Mouse (Mus musculus): Measurements from ENCODE around the gene Sdhaf1. TPM values are rescaled to one million over a fixed set of nuclear protein-coding genes. Genes with fewer than 3 reads are reported as not detected.
A peak's percentile ranks its signal among the peaks of the same experiment; 100 is the strongest.

Gene Sdhaf1
- polyA plus RNA-seq, 1 experiment from 2014 or later, result 24.4 TPM

DNA sequence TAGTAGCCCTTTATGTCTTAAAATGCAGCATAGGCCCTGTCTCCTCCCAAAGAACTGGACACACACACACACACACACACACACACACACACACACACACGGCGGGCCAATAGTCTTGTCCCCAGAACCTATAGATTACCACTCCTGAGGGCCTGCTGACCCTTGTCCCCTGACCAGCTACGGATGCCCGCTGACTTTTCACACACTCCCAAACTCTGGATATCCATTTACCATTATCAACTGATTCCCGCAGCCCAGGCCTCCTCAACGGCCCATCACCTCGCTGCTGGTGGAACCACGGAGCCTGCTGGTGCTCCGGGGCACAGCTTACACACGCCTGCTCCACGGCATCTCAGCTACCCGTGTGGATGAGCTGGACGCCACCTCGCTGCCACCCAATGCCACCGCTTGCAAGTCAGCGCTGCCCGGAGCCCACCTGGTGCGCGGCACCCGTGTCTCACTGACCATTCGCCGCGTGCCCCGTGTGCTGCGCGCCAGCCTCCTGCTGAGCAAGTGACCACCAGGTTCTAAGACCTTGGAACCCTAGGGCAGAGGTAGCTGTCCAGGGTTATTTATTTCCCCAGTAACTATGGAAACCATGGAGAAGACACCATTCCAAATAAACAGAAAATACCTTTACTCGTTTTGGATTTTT, 9.9 kb downstream of the Sdhaf1 start:
- Histone ChIP-seq H3K4me2 (ENCODE audit: low read depth, low read length) (no peak overlapping the region), H3K9ac (replicated peaks; ENCODE audit: low read length) (no peak overlapping the region), H3K27me3 (ENCODE audit: control insufficient read depth, insufficient read depth, low read length) (no peaks in the 10 kb centered on the region), H3K36me3 (replicated peaks; ENCODE audit: control insufficient read depth, insufficient read depth, low read depth, low read length) (no peaks in the 10 kb centered on the region; the same call in 1 of the 2 replicates), H3K4me1 (ENCODE audit: control insufficient read depth, insufficient read depth, low read length) (0 out of 2 replicates have a peak, but pooled peaks cover 2% of the 10 kb centered on the region), H3K4me3 (ENCODE audit: low read depth, low read length) (no peak overlapping the region), H3K27ac (replicated peaks; ENCODE audit: low read depth, low read length) (no peak overlapping the region), H3K9me3 (replicated peaks; ENCODE audit: control insufficient read depth, low read length) (no peaks in the 10 kb centered on the region)
- ATAC-seq (replicated peaks; ENCODE audit: insufficient number of reproducible peaks, low FRiP score, low TSS enrichment, low read depth), result no peak
- no peak for DNase-seq (ENCODE audit: low spot score)
- WGBS, result 44% methylated on average over 27 of the region's 27 CpGs

DNA sequence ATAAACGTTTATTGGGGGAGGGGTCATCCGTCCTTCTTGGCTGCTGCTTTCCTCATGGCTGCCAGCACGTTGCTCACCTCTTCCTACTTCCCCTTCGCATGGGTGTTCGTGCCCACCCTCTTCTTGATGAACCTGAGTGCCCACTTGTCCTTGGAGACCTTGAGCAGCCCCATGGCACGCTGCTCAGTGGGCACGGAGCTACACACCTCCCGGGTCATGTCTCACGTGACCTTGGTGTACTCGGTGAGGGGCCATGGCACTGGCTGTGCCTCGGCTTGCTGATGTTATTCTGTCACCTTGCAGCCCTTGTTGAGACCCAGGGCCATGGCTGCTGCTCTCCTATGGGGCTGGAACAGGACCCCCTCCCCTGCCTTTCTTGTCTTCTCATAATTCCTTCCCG, 13.6 kb downstream of the Sdhaf1 start:
- Histone ChIP-seq H3K4me1 (ENCODE audit: control insufficient read depth, insufficient read depth, low read length) (no peaks in the 10 kb centered on the region), H3K27ac (replicated peaks; ENCODE audit: low read depth, low read length) (no peak overlapping the region), H3K4me2 (ENCODE audit: low read depth, low read length) (no peak overlapping the region), H3K9me3 (replicated peaks; ENCODE audit: control insufficient read depth, low read length) (no peaks in the 10 kb centered on the region), H3K36me3 (replicated peaks; ENCODE audit: control insufficient read depth, insufficient read depth, low read depth, low read length) (no peaks in the 10 kb centered on the region; the same call in 1 of the 2 replicates), H3K27me3 (ENCODE audit: control insufficient read depth, insufficient read depth, low read length) (no peaks in the 10 kb centered on the region), H3K4me3 (ENCODE audit: low read depth, low read length) (no peak overlapping the region), H3K9ac (replicated peaks; ENCODE audit: low read length) (no peak overlapping the region)
- 86% methylated on average over 12 of the region's 12 CpGs for WGBS
- ATAC-seq (replicated peaks; ENCODE audit: insufficient number of reproducible peaks, low FRiP score, low TSS enrichment, low read depth) (no peak), DNase-seq (ENCODE audit: low spot score) (no peak)

DNA sequence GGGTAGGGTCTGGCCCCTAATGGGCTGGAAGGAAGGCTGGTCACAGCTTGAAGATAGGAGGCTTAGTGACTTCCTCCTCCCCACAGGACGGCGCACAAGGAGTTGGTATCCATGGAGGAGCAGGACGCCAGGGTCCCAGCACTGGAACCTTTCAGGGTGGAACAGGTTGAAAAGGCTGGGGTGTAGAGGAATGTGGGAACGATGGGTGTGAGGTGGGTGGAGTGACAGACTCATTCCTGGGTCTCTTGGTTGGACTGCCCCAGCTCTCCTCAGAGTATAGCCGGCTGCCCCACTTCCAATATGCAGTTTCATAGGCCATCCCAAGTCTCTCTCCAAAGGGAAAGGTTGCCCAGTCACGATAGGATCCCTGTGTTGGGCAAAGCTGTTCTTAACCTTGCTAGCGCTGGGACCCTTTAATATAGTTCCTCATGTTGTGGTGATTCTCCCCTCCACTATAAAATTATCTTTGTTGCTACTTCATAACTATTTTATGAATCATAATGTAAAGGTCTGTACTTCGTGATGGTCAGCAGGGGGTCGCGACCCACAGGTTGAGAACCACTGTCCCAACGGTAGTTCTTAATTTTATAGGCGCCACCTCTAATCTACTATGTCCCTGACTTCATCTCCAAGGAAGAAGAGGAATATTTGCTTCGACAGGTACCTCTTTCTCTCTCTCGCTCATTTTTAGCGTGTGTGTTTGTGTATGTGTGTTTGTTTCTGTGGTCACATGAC, 14.1 kb downstream of the Sdhaf1 start:
- H3K4me3 ChIP-seq (ENCODE audit: low read depth, low read length), result peak overlapping the region; percentile 51
- no peaks in the 10 kb centered on the region for H3K4me1 ChIP-seq (ENCODE audit: control insufficient read depth, insufficient read depth, low read length)
- peak overlapping the region; percentile 77 for H3K4me2 ChIP-seq (ENCODE audit: low read depth, low read length)
- no peak for DNase-seq (ENCODE audit: low spot score)
- no peak overlapping the region for H3K27ac ChIP-seq (replicated peaks; ENCODE audit: low read depth, low read length)
- H3K27me3 ChIP-seq (ENCODE audit: control insufficient read depth, insufficient read depth, low read length), result no peaks in the 10 kb centered on the region
- H3K9me3 ChIP-seq (replicated peaks; ENCODE audit: control insufficient read depth, low read length), result no peaks in the 10 kb centered on the region
- no peaks in the 10 kb centered on the region; the same call in 1 of the 2 replicates for H3K36me3 ChIP-seq (replicated peaks; ENCODE audit: control insufficient read depth, insufficient read depth, low read depth, low read length)
- WGBS, result 61% methylated on average over 15 of the region's 15 CpGs
- H3K9ac ChIP-seq (replicated peaks; ENCODE audit: low read length), result peak overlapping the region; percentile 54
- ATAC-seq (replicated peaks; ENCODE audit: insufficient number of reproducible peaks, low FRiP score, low TSS enrichment, low read depth), result no peak

DNA sequence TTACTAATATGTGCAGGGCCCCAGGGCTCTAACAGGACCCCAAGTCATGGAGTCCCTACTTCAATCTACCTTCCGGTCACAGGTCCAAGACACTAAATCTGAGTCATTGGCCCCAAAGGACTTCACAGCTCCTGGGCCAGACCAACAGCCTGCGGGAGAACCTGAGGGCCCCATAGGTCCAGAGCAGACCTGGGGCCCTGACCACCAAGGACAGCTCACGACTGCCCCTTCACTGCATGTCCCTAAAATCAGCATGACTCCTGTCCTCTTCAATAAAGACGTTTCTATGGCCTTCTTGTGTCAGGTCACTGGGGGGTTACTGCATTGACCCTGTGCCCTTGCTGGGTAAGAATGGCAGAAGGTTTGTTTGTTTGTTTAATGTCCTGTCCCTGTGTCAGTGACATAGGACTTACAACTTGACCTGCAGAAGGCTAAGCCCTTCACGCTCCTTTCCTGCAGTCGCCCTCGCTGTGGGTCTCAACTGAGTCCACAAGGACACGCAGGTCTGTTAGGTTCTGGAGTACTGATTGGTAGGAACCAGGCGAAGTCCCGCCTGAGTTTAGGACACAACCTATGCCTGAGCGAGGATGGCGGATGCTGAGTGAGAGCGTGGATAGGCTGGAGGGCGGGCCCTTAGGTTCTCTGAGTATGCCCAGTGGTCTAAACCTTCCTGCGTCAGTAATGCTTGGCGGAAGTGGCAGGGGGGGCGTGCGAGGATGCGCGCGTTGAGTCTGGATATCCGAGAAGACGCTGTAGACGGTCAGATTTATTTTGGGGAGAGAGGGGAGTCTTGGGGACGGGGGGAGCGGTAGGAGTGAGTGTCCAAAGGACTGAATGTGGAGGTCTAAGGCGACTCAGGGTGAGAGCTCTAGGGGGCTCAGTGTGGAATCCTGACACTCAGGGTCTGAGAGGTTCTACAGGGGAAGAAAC, 15.4 kb downstream of the Sdhaf1 start, which contains the start of gene Alkbh6:
Alkbh6 (plus strand) TSS at position 642 of the 930 bp plus-strand sequence.
- peak; percentile 100 for ATAC-seq (replicated peaks; ENCODE audit: insufficient number of reproducible peaks, low FRiP score, low TSS enrichment, low read depth)
- 4% methylated on average over 27 of the region's 27 CpGs for WGBS
- Histone ChIP-seq H3K9me3 (replicated peaks; ENCODE audit: control insufficient read depth, low read length) (no peaks in the 10 kb centered on the region), H3K4me2 (ENCODE audit: low read depth, low read length) (peak within 1 kb of the TSS; percentile 77), H3K4me1 (ENCODE audit: control insufficient read depth, insufficient read depth, low read length) (no peaks in the 10 kb centered on the region), H3K27ac (replicated peaks; ENCODE audit: low read depth, low read length) (no peak within 1 kb of the TSS), H3K27me3 (ENCODE audit: control insufficient read depth, insufficient read depth, low read length) (no peaks in the 10 kb centered on the region), H3K4me3 (ENCODE audit: low read depth, low read length) (peak within 1 kb of the TSS; percentile 51), H3K36me3 (replicated peaks; ENCODE audit: control insufficient read depth, insufficient read depth, low read depth, low read length) (peaks cover 7% of the 10 kb centered on the region), H3K9ac (replicated peaks; ENCODE audit: low read length) (peak within 1 kb of the TSS; percentile 54)
- DNase-seq (ENCODE audit: low spot score), result peak; percentile 96

DNA sequence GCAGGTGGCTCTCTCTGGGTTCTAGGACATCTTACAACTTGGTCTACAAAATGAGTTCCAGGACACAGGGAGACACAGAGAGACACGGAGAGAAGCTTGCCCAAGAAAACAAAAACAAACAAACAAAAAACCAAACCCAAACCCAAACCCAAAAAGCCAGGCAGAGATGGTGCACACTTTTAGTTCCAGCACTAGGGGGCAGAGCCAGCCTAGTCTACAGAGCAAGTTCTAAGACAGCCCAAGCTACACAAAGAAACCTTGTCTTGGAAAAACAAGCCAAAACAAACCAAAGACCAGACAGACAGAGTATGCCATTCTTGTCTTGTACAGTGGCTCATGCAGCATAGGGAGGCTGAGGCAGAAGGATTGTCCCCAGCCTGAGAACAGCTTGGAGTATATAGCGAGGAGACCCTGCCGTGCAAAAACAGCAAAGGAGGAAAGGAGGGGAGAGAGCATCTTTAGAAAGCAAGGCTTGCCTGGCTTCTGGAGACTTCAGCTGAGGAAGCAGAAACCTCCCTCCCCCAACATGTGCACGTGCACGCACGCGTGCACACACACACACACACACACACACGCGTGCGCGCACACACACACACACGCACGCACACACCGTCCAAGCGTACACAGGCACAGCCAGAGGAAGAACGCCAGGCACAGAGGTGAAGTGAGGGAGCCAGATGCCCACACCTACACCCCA, 17.5 kb downstream of the Sdhaf1 start:
- Histone ChIP-seq H3K4me3 (ENCODE audit: low read depth, low read length) (no peak overlapping the region), H3K4me2 (ENCODE audit: low read depth, low read length) (no peak overlapping the region), H3K4me1 (ENCODE audit: control insufficient read depth, insufficient read depth, low read length) (no peaks in the 10 kb centered on the region), H3K9me3 (replicated peaks; ENCODE audit: control insufficient read depth, low read length) (no peaks in the 10 kb centered on the region), H3K36me3 (replicated peaks; ENCODE audit: control insufficient read depth, insufficient read depth, low read depth, low read length) (peaks cover 16% of the 10 kb centered on the region), H3K27ac (replicated peaks; ENCODE audit: low read depth, low read length) (no peak overlapping the region), H3K9ac (replicated peaks; ENCODE audit: low read length) (no peak overlapping the region), H3K27me3 (ENCODE audit: control insufficient read depth, insufficient read depth, low read length) (no peaks in the 10 kb centered on the region)
- peak; percentile 27 for DNase-seq (ENCODE audit: low spot score)
- 89% methylated on average over 16 of the region's 16 CpGs for whole genome bisulfite sequencing
- ATAC-seq (replicated peaks; ENCODE audit: insufficient number of reproducible peaks, low FRiP score, low TSS enrichment, low read depth), result no peak

DNA sequence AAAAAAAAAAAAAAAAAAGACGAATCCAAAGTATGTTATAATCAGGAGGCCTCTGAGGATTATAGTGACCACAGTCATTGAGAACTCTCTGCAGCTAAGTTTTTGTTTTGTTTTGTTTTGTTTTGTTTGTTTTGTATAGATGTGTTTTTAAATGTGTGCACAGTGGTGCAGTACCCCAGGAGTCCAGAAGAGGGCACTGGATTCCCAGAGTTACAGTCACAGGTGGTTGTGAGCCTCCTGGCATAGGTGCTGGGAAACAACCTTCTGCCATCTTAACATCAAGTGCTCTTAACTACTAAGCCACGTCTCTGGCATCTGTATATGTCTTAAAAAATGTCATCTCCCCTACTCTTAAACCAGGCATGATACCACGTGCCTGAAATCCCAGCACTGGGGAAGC, 22.8 kb downstream of the Sdhaf1 start:
- no peak for ATAC-seq (replicated peaks; ENCODE audit: insufficient number of reproducible peaks, low FRiP score, low TSS enrichment, low read depth)
- H3K9ac ChIP-seq (replicated peaks; ENCODE audit: low read length), result no peak overlapping the region
- H3K27me3 ChIP-seq (ENCODE audit: control insufficient read depth, insufficient read depth, low read length), result no peaks in the 10 kb centered on the region
- peaks cover 22% of the 10 kb centered on the region for H3K36me3 ChIP-seq (replicated peaks; ENCODE audit: control insufficient read depth, insufficient read depth, low read depth, low read length)
- peak; percentile 43 for DNase-seq (ENCODE audit: low spot score)
- H3K4me2 ChIP-seq (ENCODE audit: low read depth, low read length), result no peak overlapping the region
- H3K4me1 ChIP-seq (ENCODE audit: control insufficient read depth, insufficient read depth, low read length), result no peaks in the 10 kb centered on the region
- 54% methylated on average over 3 of the region's 3 CpGs for WGBS
- H3K9me3 ChIP-seq (replicated peaks; ENCODE audit: control insufficient read depth, low read length), result no peaks in the 10 kb centered on the region
- no peak overlapping the region for H3K4me3 ChIP-seq (ENCODE audit: low read depth, low read length)
- H3K27ac ChIP-seq (replicated peaks; ENCODE audit: low read depth, low read length), result no peak overlapping the region

DNA sequence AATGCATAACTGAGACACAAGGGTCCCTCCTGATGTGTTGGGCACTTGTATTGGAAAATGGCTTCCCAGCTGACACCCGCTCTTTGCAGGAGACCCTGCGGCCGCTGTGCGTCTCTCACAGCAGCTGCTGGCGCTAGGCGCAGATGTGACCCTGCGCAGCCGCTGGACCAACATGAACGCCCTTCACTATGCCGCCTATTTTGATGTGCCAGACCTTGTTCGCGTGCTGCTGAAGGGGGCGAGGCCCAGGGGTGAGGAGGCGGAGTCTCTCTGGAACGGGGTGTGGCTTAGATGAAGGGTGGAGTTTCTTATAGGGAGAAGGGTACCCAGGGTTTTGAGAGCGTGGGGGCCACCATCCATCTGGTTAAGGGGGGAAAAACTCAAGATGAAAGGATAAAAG, 26.4 kb downstream of the Sdhaf1 start:
- Histone ChIP-seq H3K9ac (replicated peaks; ENCODE audit: low read length) (no peak overlapping the region), H3K4me3 (ENCODE audit: low read depth, low read length) (no peak overlapping the region), H3K27me3 (ENCODE audit: control insufficient read depth, insufficient read depth, low read length) (no peaks in the 10 kb centered on the region), H3K9me3 (replicated peaks; ENCODE audit: control insufficient read depth, low read length) (no peaks in the 10 kb centered on the region), H3K4me2 (ENCODE audit: low read depth, low read length) (no peak overlapping the region), H3K4me1 (ENCODE audit: control insufficient read depth, insufficient read depth, low read length) (no peaks in the 10 kb centered on the region), H3K36me3 (replicated peaks; ENCODE audit: control insufficient read depth, insufficient read depth, low read depth, low read length) (peaks cover 13% of the 10 kb centered on the region), H3K27ac (replicated peaks; ENCODE audit: low read depth, low read length) (no peak overlapping the region)
- ATAC-seq (replicated peaks; ENCODE audit: insufficient number of reproducible peaks, low FRiP score, low TSS enrichment, low read depth) (no peak), DNase-seq (ENCODE audit: low spot score) (no peak)
- 83% methylated on average over 16 of the region's 16 CpGs for WGBS
